Mouse (Mus musculus) central nervous system, embryonic 14 days (tissue): Measurements from ENCODE around the gene Pcnp. TPM values are rescaled to one million over a fixed set of nuclear protein-coding genes. Genes with fewer than 3 reads are reported as not detected.

Source experiments
- polyA plus RNA-seq: library from polyadenylated mRNA; depleted of rRNA; stranded (reverse); fragments of >200 nt; gene quantifications from 2 replicates; pipeline ENCODE4 v1.2.3, GENCODE M21; 2012; rRNA removed

The Pcnp gene
- polyA plus RNA-seq: 106 and 113 TPM in 2 replicates

GRCm38 (mm10) chr16:56029661-56030082 lies at the start of gene Pcnp:
Gene Pcnp (minus strand): TSS chr16:56029739.

GRCm38 (mm10) chr16:56048038-56048437 lies 18.5 kb upstream of the Pcnp start, which contains the start of gene Senp7:
Gene Senp7 (plus strand): TSS chr16:56048338.

GRCm38 (mm10) chr16:56037138-56038010 lies 7.8 kb upstream of the Pcnp start, which contains the start of gene Trmt10c:
Gene Trmt10c (minus strand): TSS chr16:56037819.

GRCm38 (mm10) chr16:55973431-55974255 lies 55.9 kb downstream of the Pcnp start, which contains the start of gene Zbtb11:
Gene Zbtb11 (plus strand): TSS chr16:55973883.

GRCm38 (mm10) chr16:55966212-55966871 lies 63.2 kb downstream of the Pcnp start, which contains the start of gene Rpl24:
Gene Rpl24 (plus strand): TSS chr16:55966275.

Other genes starting within 250 kb of the Pcnp start
- 3.2 and 4.9 TPM in 2 replicates for gene Nfkbiz, start 190.8 kb downstream of the Pcnp start, polyA plus RNA-seq
- gene Nxpe3, start 134.5 kb downstream of the Pcnp start, polyA plus RNA-seq: 2.7 and 2.8 TPM in 2 replicates
- gene Cep97, start 94.9 kb downstream of the Pcnp start, polyA plus RNA-seq: 9.5 and 12.0 TPM in 2 replicates
- 608 and 657 TPM in 2 replicates for gene Rpl24, start 63.5 kb downstream of the Pcnp start, polyA plus RNA-seq
- 13.1 and 13.3 TPM in 2 replicates for gene Zbtb11, start 55.9 kb downstream of the Pcnp start, polyA plus RNA-seq
- 10.9 and 11.0 TPM in 2 replicates for gene Trmt10c, start 8.1 kb upstream of the Pcnp start, polyA plus RNA-seq
- gene Senp7, start 18.6 kb upstream of the Pcnp start, polyA plus RNA-seq: 39.1 and 41.4 TPM in 2 replicates
- 0.90 and 1.1 TPM in 2 replicates for gene Impg2, start 174.6 kb upstream of the Pcnp start, polyA plus RNA-seq